Mouse (Mus musculus): ENCODE data around the gene Il17rc. TPM values are rescaled to one million over a fixed set of nuclear protein-coding genes. Genes with fewer than 3 reads are reported as not detected.

The Il17rc gene
- polyA plus RNA-seq, 1 experiment from 2014 or later = 5.3 TPM

DNA sequence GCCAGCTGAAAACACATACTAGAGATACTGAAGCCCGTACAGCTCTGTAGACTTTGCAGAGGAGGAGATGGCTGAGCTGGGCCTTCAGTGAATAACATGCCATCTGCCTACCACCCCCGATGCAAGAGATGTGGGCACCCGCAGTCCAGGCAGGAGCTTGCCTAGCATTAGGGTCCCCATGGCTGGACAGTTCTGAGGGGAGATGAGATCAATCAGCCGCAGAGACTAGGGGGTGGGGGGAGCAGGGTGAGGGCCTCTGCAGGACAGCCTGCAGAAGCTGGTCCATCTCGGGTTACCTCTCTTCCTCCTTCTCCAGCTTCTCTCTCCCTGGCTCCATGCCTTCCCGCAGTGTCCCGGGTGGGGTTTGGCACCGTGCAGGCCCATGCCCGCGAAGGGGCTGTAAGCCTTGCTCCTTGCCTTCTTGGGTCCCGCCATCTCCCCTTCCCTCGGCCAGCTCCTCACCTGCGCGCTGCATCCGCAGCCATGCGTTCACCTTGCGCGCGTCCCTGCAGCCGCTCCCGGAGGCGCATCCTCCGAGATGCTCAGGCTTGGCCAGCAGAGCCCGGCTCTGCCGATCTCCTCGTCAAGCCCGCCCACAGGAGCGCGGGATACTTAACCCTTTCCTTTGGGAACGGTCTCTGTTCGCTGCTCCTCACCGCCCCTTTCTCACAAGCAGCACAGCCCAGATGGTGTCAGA lies 30.3 kb downstream of the Il17rc start, which contains the start of gene Prrt3:
TSS of gene Prrt3 (minus strand) at position 544 of the 697 bp plus-strand sequence.
- Histone ChIP-seq H3K4me1 (replicated peaks) (no peaks in the 10 kb centered on the region), H3K27me3 (peaks cover 66% of the 10 kb centered on the region), H3K4me3 (replicated peaks) (no peak within 1 kb of the TSS; the same call in 1 of the 2 replicates), H3K36me3 (no peaks in the 10 kb centered on the region), H3K27ac (no peak within 1 kb of the TSS), H3K4me2 (peak within 1 kb of the TSS; percentile 23; the same call in 1 of the 2 replicates), H3K9me3 (replicated peaks) (no peaks in the 10 kb centered on the region), H3K9ac (no peak within 1 kb of the TSS)
- ATAC-seq (ENCODE audit: low read depth) (no peak), DNase-seq (no peak)
- 8% methylated on average over 32 of the region's 32 CpGs for WGBS (ENCODE audit: insufficient replicate concordance)

DNA sequence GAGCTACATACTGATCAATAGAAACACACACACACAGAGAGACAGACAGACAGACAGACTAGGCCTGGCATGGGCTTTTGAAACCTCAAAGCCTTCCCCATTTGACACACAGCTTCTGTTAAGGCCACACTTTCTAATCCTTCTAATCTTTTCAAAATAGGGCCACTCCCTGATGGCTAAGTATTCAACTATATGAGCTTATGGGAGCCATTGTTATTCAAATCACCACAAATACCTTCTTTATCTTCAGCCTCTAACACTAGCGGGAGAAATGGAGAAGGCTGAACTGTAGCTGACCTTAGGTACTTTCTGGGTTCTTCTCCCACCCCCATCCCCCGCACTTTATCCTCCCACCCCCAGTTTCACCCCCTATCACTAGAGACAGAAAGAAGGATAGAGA lies 31.6 kb downstream of the Il17rc start:
- Histone ChIP-seq H3K9ac (no peak overlapping the region), H3K36me3 (no peaks in the 10 kb centered on the region), H3K27me3 (peaks cover 54% of the 10 kb centered on the region), H3K9me3 (replicated peaks) (no peaks in the 10 kb centered on the region), H3K27ac (no peak overlapping the region), H3K4me1 (replicated peaks) (no peaks in the 10 kb centered on the region), H3K4me2 (no peak overlapping the region), H3K4me3 (replicated peaks) (no peak overlapping the region)
- ATAC-seq (ENCODE audit: low read depth) (no peak), DNase-seq (no peak)
- WGBS (ENCODE audit: insufficient replicate concordance) = 64% methylated on average over 2 of the region's 2 CpGs

DNA sequence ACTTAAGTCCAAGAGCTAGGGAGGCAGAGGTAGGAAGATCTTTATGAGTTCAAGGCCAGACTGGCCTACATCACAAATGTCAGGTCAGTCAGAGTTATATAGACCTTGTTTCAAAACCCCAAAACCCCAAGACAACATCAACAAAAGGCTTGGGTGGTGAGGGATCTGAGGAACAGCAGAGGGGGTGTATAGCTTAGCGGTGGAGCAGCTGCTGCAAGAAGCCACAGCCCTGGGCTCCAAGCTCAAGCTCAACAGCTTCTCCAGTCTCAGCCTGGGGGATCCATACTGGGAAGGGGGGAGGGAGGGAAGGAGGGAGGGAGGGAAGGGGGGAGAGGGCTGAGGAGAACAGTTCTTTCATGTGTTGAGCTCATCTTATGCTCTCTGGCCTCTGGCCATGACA lies 34.5 kb downstream of the Il17rc start:
- Histone ChIP-seq H3K4me1 (replicated peaks) (no peaks in the 10 kb centered on the region), H3K9ac (no peak overlapping the region), H3K4me3 (replicated peaks) (no peak overlapping the region), H3K27me3 (peaks cover 29% of the 10 kb centered on the region), H3K9me3 (replicated peaks) (no peaks in the 10 kb centered on the region), H3K36me3 (no peaks in the 10 kb centered on the region), H3K27ac (no peak overlapping the region), H3K4me2 (no peak overlapping the region)
- 68% methylated on average over 1 of the region's 1 CpGs for WGBS (ENCODE audit: insufficient replicate concordance)
- ATAC-seq (ENCODE audit: low read depth) (no peak), DNase-seq (no peak)

DNA sequence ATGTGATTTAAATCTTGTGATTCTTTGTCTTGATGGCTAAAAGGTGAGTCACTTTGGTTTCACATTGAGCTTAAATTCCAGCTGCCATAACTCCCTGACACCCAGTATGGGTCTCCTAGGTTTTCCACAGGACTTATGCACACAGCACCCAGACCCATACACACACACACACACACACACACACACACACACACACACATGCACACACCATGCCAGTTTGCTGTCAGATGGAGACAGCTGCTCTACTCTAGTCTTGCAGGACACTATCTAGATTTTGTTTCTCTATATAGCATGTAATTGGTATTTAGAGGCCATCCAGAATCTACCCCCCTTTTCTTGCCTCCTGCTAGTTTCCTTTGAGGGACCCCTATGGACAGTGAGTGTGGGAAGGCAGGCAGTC lies 35.9 kb downstream of the Il17rc start:
- Histone ChIP-seq H3K9ac (no peak overlapping the region), H3K27me3 (peaks cover 14% of the 10 kb centered on the region), H3K9me3 (replicated peaks) (no peaks in the 10 kb centered on the region), H3K4me1 (replicated peaks) (no peaks in the 10 kb centered on the region), H3K27ac (no peak overlapping the region), H3K4me3 (replicated peaks) (no peak overlapping the region), H3K36me3 (no peaks in the 10 kb centered on the region), H3K4me2 (no peak overlapping the region)
- no peak for ATAC-seq (ENCODE audit: low read depth)
- DNase-seq = no peak

DNA sequence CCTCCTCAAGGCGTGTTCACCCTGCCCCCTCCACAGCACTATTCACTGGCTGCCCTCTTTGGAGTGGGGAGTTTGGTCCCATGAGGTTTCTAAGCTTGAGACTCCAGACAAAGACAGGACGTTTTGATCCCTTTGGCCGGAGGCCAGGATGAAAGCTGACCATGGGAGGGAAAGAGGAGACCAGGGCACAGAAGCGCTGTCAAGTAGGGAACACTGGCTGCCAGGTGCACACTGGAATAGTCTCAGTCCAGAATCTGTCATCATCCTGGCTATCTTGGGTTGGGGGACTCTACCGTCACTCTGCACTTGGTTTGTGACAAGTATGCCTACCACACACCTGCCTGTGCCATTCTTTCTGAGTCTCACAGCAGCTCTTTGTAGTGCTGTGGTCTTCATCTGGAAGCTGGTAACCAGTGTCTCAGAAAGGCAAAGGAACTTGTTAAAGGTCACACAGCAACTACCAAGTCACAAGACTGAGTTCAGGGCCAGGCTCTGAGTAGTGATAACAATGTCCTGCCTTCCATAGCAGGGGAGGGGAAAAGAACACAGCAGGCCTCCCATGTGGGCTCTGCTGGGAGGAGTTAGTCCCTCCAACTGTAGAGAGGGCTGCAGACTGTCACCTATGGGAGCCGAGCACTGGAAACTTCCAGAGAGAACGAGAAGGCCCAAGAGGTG lies 37.2 kb downstream of the Il17rc start:
- peaks cover 1% of the 10 kb centered on the region for H3K36me3 ChIP-seq
- ATAC-seq (ENCODE audit: low read depth) (no peak), DNase-seq (no peak)
- no peak overlapping the region for H3K4me2 ChIP-seq
- 60% methylated on average over 7 of the region's 7 CpGs for WGBS (ENCODE audit: insufficient replicate concordance)
- H3K4me3 ChIP-seq (replicated peaks) = no peak overlapping the region
- H3K9me3 ChIP-seq (replicated peaks) = no peaks in the 10 kb centered on the region
- H3K9ac ChIP-seq = no peak overlapping the region
- no peaks in the 10 kb centered on the region for H3K4me1 ChIP-seq (replicated peaks)
- H3K27me3 ChIP-seq = 0 out of 2 replicates have a peak, but pooled peaks cover 3% of the 10 kb centered on the region
- H3K27ac ChIP-seq = no peak overlapping the region

DNA sequence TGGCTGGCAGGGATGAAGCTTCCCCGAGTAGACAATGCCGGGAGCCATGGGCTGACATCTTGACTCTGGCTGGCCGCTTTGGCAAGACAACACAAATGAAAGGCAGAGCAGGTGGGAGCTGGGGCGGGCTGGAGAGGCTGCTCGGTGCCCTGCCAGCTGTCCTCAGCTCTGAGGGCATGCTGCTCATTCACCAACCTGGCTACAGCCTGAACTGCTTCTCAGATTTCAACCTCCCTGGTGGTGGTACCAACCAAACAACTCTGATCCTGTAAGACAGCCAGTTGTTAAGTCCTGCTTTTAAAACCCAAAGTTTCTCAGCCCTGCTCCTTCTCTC lies 37.7 kb downstream of the Il17rc start:
- H3K27ac ChIP-seq = no peak overlapping the region
- WGBS (ENCODE audit: insufficient replicate concordance) = 67% methylated on average over 5 of the region's 5 CpGs
- no peaks in the 10 kb centered on the region for H3K4me1 ChIP-seq (replicated peaks)
- no peak overlapping the region for H3K4me2 ChIP-seq
- no peaks in the 10 kb centered on the region for H3K27me3 ChIP-seq
- DNase-seq = no peak
- peaks cover 6% of the 10 kb centered on the region for H3K36me3 ChIP-seq
- no peak overlapping the region for H3K4me3 ChIP-seq (replicated peaks)
- no peaks in the 10 kb centered on the region for H3K9me3 ChIP-seq (replicated peaks)
- no peak overlapping the region for H3K9ac ChIP-seq
- no peak for ATAC-seq (ENCODE audit: low read depth)

DNA sequence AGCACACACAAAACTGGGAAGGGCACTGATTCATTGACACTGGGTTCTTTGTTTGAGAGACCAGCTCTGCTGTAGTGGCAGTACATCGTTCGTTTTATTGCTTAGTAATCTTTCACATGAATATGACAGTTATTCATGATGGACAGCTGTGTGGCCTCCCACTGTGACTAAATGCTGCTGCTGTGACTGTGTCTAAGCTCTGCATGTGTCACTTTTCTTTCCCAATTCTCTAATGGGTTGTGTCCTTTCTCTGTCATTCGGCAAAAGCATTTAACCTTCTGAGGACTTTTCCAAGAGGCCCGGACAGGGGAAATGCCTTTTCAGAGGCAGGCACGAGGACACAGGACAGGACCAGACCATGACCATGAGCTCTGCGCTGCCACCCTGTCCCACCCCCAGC lies 42.7 kb downstream of the Il17rc start:
- 93% methylated on average over 6 of the region's 6 CpGs for WGBS (ENCODE audit: insufficient replicate concordance)
- DNase-seq = no peak
- Histone ChIP-seq H3K9me3 (replicated peaks) (no peaks in the 10 kb centered on the region), H3K27me3 (no peaks in the 10 kb centered on the region), H3K9ac (no peak overlapping the region), H3K36me3 (peaks cover 57% of the 10 kb centered on the region), H3K4me1 (replicated peaks) (peaks cover 3% of the 10 kb centered on the region; the same call in 1 of the 2 replicates), H3K4me2 (no peak overlapping the region), H3K4me3 (replicated peaks) (no peak overlapping the region), H3K27ac (no peak overlapping the region)
- ATAC-seq (ENCODE audit: low read depth) = no peak

DNA sequence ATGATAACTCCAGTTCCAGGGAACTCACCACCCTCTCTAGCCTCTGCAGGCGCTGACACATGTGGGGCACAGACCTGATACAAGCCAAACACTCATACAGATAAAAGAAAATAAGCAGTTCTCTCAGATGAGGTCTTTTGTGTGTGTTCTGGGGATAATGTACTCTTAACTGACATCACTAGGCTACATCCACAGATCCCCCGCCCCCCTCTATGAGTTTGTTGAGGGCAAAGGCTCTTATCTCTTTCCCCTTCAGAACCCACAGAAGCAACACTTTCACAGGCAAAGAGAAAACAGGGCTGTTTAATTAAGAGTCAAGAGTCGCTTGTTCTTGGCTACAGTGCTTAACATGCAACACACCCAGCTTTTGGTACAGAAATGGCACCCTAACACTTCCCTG lies 43.4 kb downstream of the Il17rc start:
- H3K9ac ChIP-seq = no peak overlapping the region
- peaks cover 63% of the 10 kb centered on the region for H3K36me3 ChIP-seq
- DNase-seq (no peak), ATAC-seq (ENCODE audit: low read depth) (no peak)
- H3K4me2 ChIP-seq = no peak overlapping the region
- no peaks in the 10 kb centered on the region for H3K27me3 ChIP-seq
- H3K9me3 ChIP-seq (replicated peaks) = no peaks in the 10 kb centered on the region
- WGBS (ENCODE audit: insufficient replicate concordance) = 70% methylated on average over 3 of the region's 3 CpGs
- no peak overlapping the region for H3K4me3 ChIP-seq (replicated peaks)
- peaks cover 3% of the 10 kb centered on the region; the same call in 1 of the 2 replicates for H3K4me1 ChIP-seq (replicated peaks)
- H3K27ac ChIP-seq = no peak overlapping the region

DNA sequence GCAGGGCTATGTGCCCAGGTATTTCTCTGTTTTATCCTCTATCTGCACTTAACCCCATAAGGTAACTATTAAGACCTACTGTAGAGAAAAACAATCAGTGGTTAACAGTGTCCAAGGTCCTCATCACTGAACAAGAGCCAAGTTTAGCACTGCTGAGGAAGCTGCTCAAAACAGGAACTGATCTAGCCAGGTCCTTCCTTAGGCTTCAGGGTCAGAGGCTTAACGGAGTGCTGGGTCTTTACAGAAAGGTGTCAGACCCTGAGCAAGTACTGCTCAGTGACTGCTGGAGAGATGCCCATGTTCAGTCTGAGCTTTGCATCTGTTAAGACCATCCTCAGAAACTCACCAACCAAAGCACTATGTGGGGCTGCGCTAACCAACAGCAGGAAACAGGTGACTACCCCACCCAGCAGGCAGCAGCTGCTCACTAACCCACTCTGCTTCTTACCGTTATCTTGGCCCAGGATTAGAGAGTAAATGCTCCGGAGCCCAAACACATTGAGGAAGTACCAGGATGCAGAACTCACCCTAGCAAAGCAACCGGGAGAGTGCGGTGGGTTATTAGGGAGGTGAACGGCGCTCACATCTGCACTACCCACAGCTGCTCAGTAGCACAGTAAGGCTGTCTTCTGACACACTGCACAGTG lies 46.3 kb downstream of the Il17rc start:
- Histone ChIP-seq H3K27me3 (no peaks in the 10 kb centered on the region), H3K4me2 (no peak overlapping the region), H3K27ac (no peak overlapping the region), H3K4me3 (replicated peaks) (no peak overlapping the region), H3K4me1 (replicated peaks) (peaks cover 3% of the 10 kb centered on the region; the same call in 1 of the 2 replicates), H3K9me3 (replicated peaks) (no peaks in the 10 kb centered on the region), H3K9ac (no peak overlapping the region), H3K36me3 (peaks cover 93% of the 10 kb centered on the region)
- DNase-seq = no peak
- WGBS (ENCODE audit: insufficient replicate concordance) = 58% methylated on average over 8 of the region's 8 CpGs
- ATAC-seq (ENCODE audit: low read depth) = no peak

DNA sequence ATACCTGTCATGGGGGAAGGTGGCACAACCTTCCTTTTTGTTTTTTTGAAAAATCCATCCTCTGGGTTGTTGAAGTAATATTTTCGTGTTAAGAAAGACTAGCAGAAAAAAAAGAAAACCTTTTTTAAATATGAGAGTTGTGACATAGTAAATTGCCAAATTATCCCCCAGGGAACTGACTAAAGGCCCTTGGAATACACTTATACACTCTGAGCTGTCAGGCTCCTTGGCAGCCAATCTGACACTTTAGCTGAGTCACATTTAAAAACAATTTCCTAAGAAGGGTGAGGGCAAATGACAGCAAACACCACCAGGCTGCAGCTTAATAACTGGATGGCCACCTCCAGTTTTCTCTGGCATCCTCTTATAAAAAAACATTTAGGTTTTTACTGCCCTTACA lies 51.1 kb downstream of the Il17rc start:
- no peak overlapping the region for H3K9ac ChIP-seq
- H3K27me3 ChIP-seq = no peaks in the 10 kb centered on the region
- no peak overlapping the region for H3K4me2 ChIP-seq
- WGBS (ENCODE audit: insufficient replicate concordance) = 62% methylated on average over 1 of the region's 1 CpGs
- H3K36me3 ChIP-seq = peaks cover 67% of the 10 kb centered on the region
- no peak overlapping the region for H3K27ac ChIP-seq
- no peak for DNase-seq
- peaks cover 3% of the 10 kb centered on the region; the same call in 1 of the 2 replicates for H3K4me1 ChIP-seq (replicated peaks)
- no peak overlapping the region for H3K4me3 ChIP-seq (replicated peaks)
- H3K9me3 ChIP-seq (replicated peaks) = no peaks in the 10 kb centered on the region
- ATAC-seq (ENCODE audit: low read depth) = no peak

DNA sequence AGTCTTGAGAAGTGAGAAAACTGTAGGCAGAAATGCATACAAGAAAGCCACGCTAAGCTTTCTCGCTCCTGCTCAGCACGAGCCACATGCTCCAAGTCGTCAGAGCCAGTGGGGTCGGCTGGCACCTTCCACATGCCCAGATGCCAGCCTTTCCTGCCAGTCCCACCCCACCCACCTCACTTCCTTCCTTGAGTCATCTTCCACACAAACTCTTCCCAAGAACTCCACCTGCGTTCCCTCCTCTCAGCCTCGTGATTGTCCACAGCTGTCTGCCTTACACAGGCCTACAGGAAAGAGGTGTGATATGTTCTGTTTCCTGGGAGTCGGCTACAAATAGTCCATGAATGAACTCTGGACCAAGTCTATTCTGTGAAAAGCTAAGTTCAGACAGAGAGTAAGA lies 52.2 kb downstream of the Il17rc start:
- Histone ChIP-seq H3K36me3 (peaks cover 61% of the 10 kb centered on the region), H3K4me2 (no peak overlapping the region), H3K4me3 (replicated peaks) (no peak overlapping the region), H3K9ac (no peak overlapping the region), H3K4me1 (replicated peaks) (no peaks in the 10 kb centered on the region), H3K9me3 (replicated peaks) (no peaks in the 10 kb centered on the region), H3K27me3 (no peaks in the 10 kb centered on the region), H3K27ac (no peak overlapping the region)
- ATAC-seq (ENCODE audit: low read depth) = no peak
- WGBS (ENCODE audit: insufficient replicate concordance) = 70% methylated on average over 8 of the region's 8 CpGs
- no peak for DNase-seq
